Mouse (Mus musculus) kidney, embryonic 15.5 days (tissue): ENCODE results near the gene Ntm. TPM values are rescaled to one million over a fixed set of nuclear protein-coding genes. Genes with fewer than 3 reads are reported as not detected.
A peak's percentile ranks its signal among the peaks of the same experiment; 100 is the strongest.

Source experiments
- ATAC-seq: fragments of 200-750 bp; cut with Nextera tagmentation; replicated peaks from 2 replicates; pipeline ENCODE4 v1.8.0; 2017; ENCODE audit warnings: moderate TSS enrichment; ENCODE audit not compliant: low FRiP score
- H3K27ac ChIP-seq: fragments of 300-500 bp; sonication (generic); 2 replicates; pipeline ENCODE4 v1.5.1; 2015; ENCODE audit warnings: mild to moderate bottlenecking, inconsistent platforms
- H3K27me3 ChIP-seq: fragments of 300-500 bp; sonication (generic); 2 replicates; pipeline ENCODE4 v1.6.1; 2015; ENCODE audit warnings: inconsistent platforms
- H3K36me3 ChIP-seq: fragments of 300-500 bp; sonication (generic); 2 replicates; pipeline ENCODE4 v1.6.1; 2015; ENCODE audit warnings: inconsistent platforms
- H3K4me1 ChIP-seq: fragments of 300-500 bp; sonication (generic); 2 replicates; pipeline ENCODE4 v1.6.1; 2015; ENCODE audit warnings: inconsistent platforms
- H3K4me2 ChIP-seq: fragments of 300-500 bp; sonication (generic); 2 replicates; pipeline ENCODE4 v1.6.1; 2015; ENCODE audit warnings: moderate library complexity, mild to moderate bottlenecking, inconsistent platforms
- H3K4me3 ChIP-seq: fragments of 300-500 bp; sonication (generic); replicated peaks from 2 replicates; pipeline ENCODE4 v1.5.1; 2015; ENCODE audit warnings: mild to moderate bottlenecking, inconsistent platforms
- H3K9ac ChIP-seq: fragments of 300-500 bp; sonication (generic); 2 replicates; pipeline ENCODE4 v1.6.1; 2015; ENCODE audit warnings: mild to moderate bottlenecking, inconsistent platforms
- H3K9me3 ChIP-seq: fragments of 300-500 bp; sonication (generic); replicated peaks from 2 replicates; pipeline ENCODE4 v1.6.1; 2016; ENCODE audit warnings: inconsistent platforms
- WGBS: fragments of 180-500 bp; shearing (Covaris S2); methylation state at CpG from one replicate; pipeline ENCODE4 v1.1.7; 2015; ENCODE audit warnings: mixed read lengths; 5-methylcytosine and 5-hydroxymethylcytosine counted together
- polyA plus RNA-seq: library from polyadenylated mRNA; unstranded; fragments of >200 nt; fragmentation: Nextera tagmentation; extraction: Ambion mirVana; gene quantifications from 2 replicates; pipeline ENCODE4 v1.2.1, GENCODE M21; 2015

Gene Ntm
- polyA plus RNA-seq, 1 experiment from 2014 or later, result 45.5 TPM

GRCm38 (mm10) chr9:29788855-29789254 lies 174.1 kb downstream of the Ntm start:
- no peaks in the 10 kb centered on the region for H3K36me3 ChIP-seq
- no peaks in the 10 kb centered on the region for H3K9me3 ChIP-seq
- H3K27ac ChIP-seq, result no peak overlapping the region
- 94% methylated on average over 9 of the region's 9 CpGs for WGBS
- H3K4me1 ChIP-seq, result no peaks in the 10 kb centered on the region
- no peak overlapping the region for H3K4me3 ChIP-seq
- H3K27me3 ChIP-seq, result no peaks in the 10 kb centered on the region
- H3K4me2 ChIP-seq, result no peak overlapping the region
- no peak for ATAC-seq
- H3K9ac ChIP-seq, result no peak overlapping the region

DNA sequence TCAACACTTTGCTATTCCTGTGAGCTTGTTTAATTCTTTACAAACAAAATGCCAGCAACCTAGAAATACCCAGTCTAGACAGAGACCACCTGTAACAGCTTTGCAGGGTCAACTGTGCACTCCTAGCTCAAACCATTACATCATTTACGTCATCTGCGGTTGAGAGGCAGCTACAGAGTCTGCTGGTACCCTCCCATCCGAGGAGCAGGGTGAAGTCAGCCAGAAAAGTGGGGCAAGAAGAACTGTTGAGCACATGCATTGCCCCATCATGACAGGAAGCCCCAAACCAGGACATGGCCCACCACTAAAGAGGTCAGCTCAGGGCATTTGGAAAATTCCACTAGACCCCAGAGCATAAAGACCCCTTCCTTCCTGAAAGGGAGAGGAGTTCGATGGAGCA lies 175.5 kb downstream of the Ntm start:
- Histone ChIP-seq H3K9me3 (no peaks in the 10 kb centered on the region), H3K4me3 (no peak overlapping the region), H3K27me3 (no peaks in the 10 kb centered on the region), H3K9ac (no peak overlapping the region), H3K27ac (no peak overlapping the region), H3K4me1 (no peaks in the 10 kb centered on the region), H3K4me2 (no peak overlapping the region), H3K36me3 (no peaks in the 10 kb centered on the region)
- WGBS, result 63% methylated on average over 4 of the region's 4 CpGs
- ATAC-seq, result 0 out of 2 replicates have a peak, but pooled peaks have one; percentile 15

DNA sequence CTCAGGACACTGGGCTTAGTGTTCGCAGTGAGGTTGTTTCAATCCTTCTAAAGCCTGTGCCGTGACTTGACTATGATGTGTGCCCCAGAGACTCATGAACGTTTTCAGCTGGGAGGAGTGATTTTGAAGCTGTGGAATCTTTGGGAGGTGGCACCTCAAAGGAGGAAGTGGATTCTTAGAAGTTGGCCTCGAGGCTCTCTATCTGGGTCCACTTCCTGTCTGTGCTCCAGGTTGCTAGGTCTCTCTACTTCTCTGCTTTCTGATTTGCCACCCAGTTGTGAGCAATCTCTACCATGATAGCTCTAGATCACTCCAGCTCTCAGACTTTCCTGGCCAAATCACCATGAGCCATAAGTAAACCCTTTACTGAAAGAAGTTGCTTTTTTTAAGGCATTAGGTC lies 180.2 kb downstream of the Ntm start:
- H3K36me3 ChIP-seq, result no peaks in the 10 kb centered on the region
- H3K27me3 ChIP-seq, result no peaks in the 10 kb centered on the region
- H3K4me1 ChIP-seq, result no peaks in the 10 kb centered on the region
- H3K4me2 ChIP-seq, result no peak overlapping the region
- 71% methylated on average over 4 of the region's 4 CpGs for WGBS
- no peak overlapping the region for H3K27ac ChIP-seq
- no peak overlapping the region for H3K4me3 ChIP-seq
- no peak overlapping the region for H3K9ac ChIP-seq
- ATAC-seq, result no peak
- no peaks in the 10 kb centered on the region for H3K9me3 ChIP-seq

DNA sequence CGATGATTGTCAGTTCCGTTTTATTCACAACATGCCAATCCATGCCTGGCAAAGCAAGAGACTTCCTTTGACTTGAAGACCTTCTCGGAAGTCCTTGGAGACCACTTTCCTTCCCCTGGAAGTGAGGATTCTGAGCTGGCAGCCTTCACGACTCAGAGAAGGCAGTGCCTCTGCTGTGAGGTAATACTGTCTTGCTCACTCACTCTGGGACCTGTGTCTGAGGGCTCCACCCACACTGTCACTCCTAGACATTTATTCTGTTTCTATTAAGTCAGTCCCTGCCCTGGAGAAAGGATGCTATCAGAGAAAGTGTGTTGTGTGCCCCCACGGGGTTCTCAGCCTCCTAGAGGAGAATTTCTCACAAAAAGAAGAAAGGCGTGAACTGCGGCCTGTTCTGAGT lies 183.2 kb downstream of the Ntm start:
- H3K27ac ChIP-seq, result no peak overlapping the region
- H3K4me2 ChIP-seq, result no peak overlapping the region
- no peak overlapping the region for H3K9ac ChIP-seq
- 83% methylated on average over 7 of the region's 7 CpGs for WGBS
- no peak for ATAC-seq
- no peak overlapping the region for H3K4me3 ChIP-seq
- H3K27me3 ChIP-seq, result no peaks in the 10 kb centered on the region
- H3K36me3 ChIP-seq, result no peaks in the 10 kb centered on the region
- H3K4me1 ChIP-seq, result no peaks in the 10 kb centered on the region
- H3K9me3 ChIP-seq, result no peaks in the 10 kb centered on the region

- H3K4me1 ChIP-seq, result no peaks in the 10 kb centered on the region
- ATAC-seq, result no peak
- no peaks in the 10 kb centered on the region for H3K27me3 ChIP-seq
- no peak overlapping the region for H3K4me3 ChIP-seq
- no peak overlapping the region for H3K27ac ChIP-seq
- H3K9me3 ChIP-seq, result no peaks in the 10 kb centered on the region
- no peak overlapping the region for H3K4me2 ChIP-seq
- no peak overlapping the region for H3K9ac ChIP-seq
- no peaks in the 10 kb centered on the region for H3K36me3 ChIP-seq
- 93% methylated on average over 3 of the region's 3 CpGs for WGBS
Measured at GRCm38 (mm10) chr9:29776951-29777350, 186.0 kb downstream of the Ntm start.

DNA sequence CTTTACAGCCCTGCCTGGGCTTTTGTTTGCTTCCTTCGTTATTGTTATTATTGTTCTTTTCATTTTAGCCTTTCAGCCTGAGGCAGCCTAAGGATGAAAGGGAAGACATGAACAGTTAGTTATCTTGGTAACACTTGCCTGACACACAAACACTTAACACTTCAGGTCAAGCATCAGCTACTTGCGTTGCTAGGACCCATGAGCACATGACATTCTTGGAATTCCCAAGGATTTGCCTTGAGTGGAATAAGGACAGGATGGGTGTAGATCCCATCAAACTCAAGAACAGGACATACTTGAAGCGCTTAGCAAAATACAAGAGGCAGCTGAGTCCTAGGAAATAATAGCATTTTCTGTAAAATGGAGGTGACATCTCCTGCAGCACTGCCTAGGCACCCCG lies 186.4 kb downstream of the Ntm start:
- Histone ChIP-seq H3K9ac (no peak overlapping the region), H3K36me3 (no peaks in the 10 kb centered on the region), H3K27me3 (no peaks in the 10 kb centered on the region), H3K27ac (no peak overlapping the region), H3K9me3 (no peaks in the 10 kb centered on the region), H3K4me2 (no peak overlapping the region), H3K4me1 (no peaks in the 10 kb centered on the region; the same call in 1 of the 2 replicates), H3K4me3 (no peak overlapping the region)
- no peak for ATAC-seq
- 81% methylated on average over 4 of the region's 4 CpGs for WGBS

GRCm38 (mm10) chr9:29776030-29776429 lies 186.9 kb downstream of the Ntm start:
- WGBS, result 84% methylated on average over 4 of the region's 4 CpGs
- Histone ChIP-seq H3K9ac (no peak overlapping the region), H3K4me3 (no peak overlapping the region), H3K36me3 (no peaks in the 10 kb centered on the region), H3K9me3 (no peaks in the 10 kb centered on the region), H3K27ac (no peak overlapping the region), H3K4me2 (no peak overlapping the region), H3K4me1 (peaks cover 4% of the 10 kb centered on the region; the same call in 1 of the 2 replicates), H3K27me3 (no peaks in the 10 kb centered on the region)
- ATAC-seq, result no peak

DNA sequence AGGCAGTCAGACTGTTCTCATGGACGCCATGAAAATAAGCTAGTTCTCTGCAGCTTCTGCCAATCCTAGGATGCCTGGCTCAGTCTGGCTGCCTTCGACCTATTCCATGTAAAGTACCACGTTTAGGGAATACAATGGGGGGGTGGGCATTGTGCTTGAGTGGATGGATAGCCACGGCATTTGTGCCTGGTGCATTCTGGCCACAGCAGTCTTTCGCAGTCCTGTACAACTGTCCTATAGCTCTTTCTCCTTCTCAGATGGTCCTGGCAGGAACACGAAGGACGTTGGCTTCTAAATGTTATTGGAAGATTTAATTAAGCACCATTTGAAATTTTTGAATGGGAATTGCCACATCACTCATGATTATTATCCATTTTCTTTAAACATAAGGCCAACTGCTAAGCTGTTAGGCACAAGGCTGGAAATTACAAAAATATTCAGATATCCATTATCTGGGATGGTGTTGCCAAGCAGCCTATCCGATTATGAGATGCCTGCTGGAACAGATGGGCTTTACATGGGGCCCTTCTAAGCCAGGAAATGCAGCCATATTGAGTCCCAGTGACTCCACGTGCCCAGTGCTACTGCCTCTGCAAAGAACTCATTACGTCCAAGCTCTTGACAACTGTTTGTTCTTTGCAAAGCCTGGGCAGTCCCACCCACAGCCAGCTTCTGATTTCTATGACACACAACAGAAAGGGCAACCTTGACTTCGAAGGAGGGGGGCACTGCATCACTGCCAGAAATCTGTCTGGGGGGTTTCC lies 190.1 kb downstream of the Ntm start:
- WGBS, result 80% methylated on average over 11 of the region's 11 CpGs
- Histone ChIP-seq H3K4me3 (no peak overlapping the region), H3K27me3 (no peaks in the 10 kb centered on the region), H3K27ac (no peak overlapping the region), H3K9me3 (no peaks in the 10 kb centered on the region), H3K4me1 (peaks cover 6% of the 10 kb centered on the region; the same call in 1 of the 2 replicates), H3K4me2 (no peak overlapping the region), H3K36me3 (no peaks in the 10 kb centered on the region), H3K9ac (no peak overlapping the region)
- no peak for ATAC-seq

- 21% methylated on average over 5 of the region's 5 CpGs for WGBS
- Histone ChIP-seq H3K4me1 (peaks cover 6% of the 10 kb centered on the region; the same call in 1 of the 2 replicates), H3K9ac (no peak overlapping the region), H3K27me3 (no peaks in the 10 kb centered on the region), H3K36me3 (no peaks in the 10 kb centered on the region), H3K9me3 (no peaks in the 10 kb centered on the region), H3K4me2 (no peak overlapping the region), H3K27ac (no peak overlapping the region), H3K4me3 (no peak overlapping the region)
- ATAC-seq, result no peak
Measured at GRCm38 (mm10) chr9:29771870-29772269, 191.1 kb downstream of the Ntm start.

DNA sequence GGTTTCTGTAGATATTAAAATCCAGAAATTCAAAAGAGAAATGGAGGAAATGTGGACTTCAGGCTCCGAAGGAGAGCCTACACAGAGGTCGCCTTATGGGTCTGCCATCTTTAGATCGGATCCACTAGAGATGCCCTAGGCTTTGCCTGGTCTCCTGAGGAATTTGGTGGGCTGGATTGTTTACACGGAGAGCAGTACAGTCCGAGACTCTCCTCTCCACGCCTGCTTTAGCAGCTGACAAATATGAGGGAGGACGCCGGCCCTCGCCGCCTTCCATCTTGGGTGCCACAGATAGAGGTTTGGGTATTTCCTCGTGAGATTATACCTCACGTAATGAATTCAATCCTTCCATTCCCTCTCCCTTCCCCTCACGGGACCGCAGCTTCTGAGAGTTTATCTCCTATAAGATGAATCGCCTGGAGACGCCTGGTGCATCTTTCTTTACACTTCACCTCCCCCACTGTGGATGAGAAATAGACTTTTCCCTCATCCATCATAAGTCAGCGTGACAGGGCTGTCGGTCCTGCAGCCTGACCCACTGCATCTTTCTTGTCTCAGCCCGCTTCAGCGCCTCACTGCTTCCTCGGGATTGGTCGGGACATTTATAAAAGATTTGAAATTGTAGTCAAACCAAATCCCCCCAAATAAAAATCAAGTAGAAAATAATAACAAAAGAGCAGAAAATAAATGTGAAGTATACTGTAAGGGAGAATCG lies 191.7 kb downstream of the Ntm start:
- H3K27ac ChIP-seq, result no peak overlapping the region
- H3K4me2 ChIP-seq, result peak overlapping the region; percentile 43
- H3K36me3 ChIP-seq, result no peaks in the 10 kb centered on the region
- H3K4me3 ChIP-seq, result no peak overlapping the region
- 52% methylated on average over 23 of the region's 23 CpGs for WGBS
- peak; percentile 52 for ATAC-seq
- H3K4me1 ChIP-seq, result peaks cover 6% of the 10 kb centered on the region; the same call in 1 of the 2 replicates
- H3K9me3 ChIP-seq, result no peaks in the 10 kb centered on the region
- H3K27me3 ChIP-seq, result no peaks in the 10 kb centered on the region
- H3K9ac ChIP-seq, result no peak overlapping the region

GRCm38 (mm10) chr9:29769361-29769760 lies 193.6 kb downstream of the Ntm start:
- no peak overlapping the region for H3K4me2 ChIP-seq
- WGBS, result 26% methylated on average over 4 of the region's 4 CpGs
- no peak overlapping the region for H3K9ac ChIP-seq
- ATAC-seq, result no peak
- no peaks in the 10 kb centered on the region for H3K9me3 ChIP-seq
- H3K4me3 ChIP-seq, result no peak overlapping the region
- H3K4me1 ChIP-seq, result peaks cover 6% of the 10 kb centered on the region; the same call in 1 of the 2 replicates
- H3K36me3 ChIP-seq, result no peaks in the 10 kb centered on the region
- no peaks in the 10 kb centered on the region for H3K27me3 ChIP-seq
- H3K27ac ChIP-seq, result no peak overlapping the region
